In genomic region chr9:66116890-66117289, GRCm38 (mm10) we compare ENCODE assay signal across 10 mouse cellular contexts. TPM values are rescaled to one million over a fixed set of nuclear protein-coding genes. Genes with fewer than 3 reads are reported as not detected.
DNase-seq lines count a peak whose midpoint lies in the region; ATAC-seq and TF ChIP-seq lines count a peak whose summit lies in the region.
"Had no signal": no experiment of that assay in that cellular context is flagged by ENCODE, and none has a peak within 500 bp of the region (broad histone marks: within the 10 kb centered on the region; RNA-seq: fewer than 3 reads in every experiment).

No protein-coding gene starts in this region.

- ATAC-seq in kidney, postnatal 0 days (replicated peaks; ENCODE audit: low FRiP score, low read depth), result peak; percentile 61; the same call in 1 of the 2 replicates
- no peak for ATAC-seq in kidney, embryonic 14.5 days (ENCODE audit: low FRiP score, low TSS enrichment)
- ATAC-seq in limb, embryonic 15.5 days (ENCODE audit: insufficient number of reproducible peaks, low FRiP score, low TSS enrichment, low read depth), result no peak
- ATAC-seq: midbrain, embryonic 15.5 days had no signal

- no peaks in the 10 kb centered on the region for H3K4me1 ChIP-seq in kidney, postnatal 0 days (replicated peaks; ENCODE audit: insufficient read depth, low read length)
- H3K4me1 ChIP-seq in kidney, embryonic 14.5 days (ENCODE audit: control insufficient read depth, insufficient read depth, low read length), result no peaks in the 10 kb centered on the region
- H3K4me1 ChIP-seq in bone marrow, adult 2 months (ENCODE audit: control insufficient read depth, insufficient read depth, low read length), result peaks cover 4% of the 10 kb centered on the region; the same call in 1 of the 2 replicates
- H3K4me1 ChIP-seq in limb, embryonic 15.5 days, result no peaks in the 10 kb centered on the region; the same call in 1 of the 2 replicates

- DNase-seq in adrenal gland, adult 2 months, result peak; percentile 74
- DNase-seq in adrenal gland, postnatal 4 days (ENCODE audit: low spot score in 2 of 2), result no peak
- peak; percentile 53 for DNase-seq in kidney, postnatal 0 days (ENCODE audit: low spot score)
- DNase-seq in spleen, adult 18-20 months, result no peak
- no peak for DNase-seq in spleen, postnatal 14 days (ENCODE audit: low spot score in 2 of 2)

- peak overlapping the region; percentile 58 for H3K27ac ChIP-seq in kidney, postnatal 0 days
- no peak overlapping the region for H3K27ac ChIP-seq in kidney, embryonic 14.5 days (ENCODE audit: low read depth, low read length)
- H3K27ac ChIP-seq in bone marrow, adult 2 months (ENCODE audit: control insufficient read depth, insufficient read depth, low read depth, low read length, poor library complexity), result peak overlapping the region; percentile 4; the same call in 1 of the 2 replicates
- peak overlapping the region; percentile 40 for H3K27ac ChIP-seq in limb, embryonic 15.5 days
- H3K27ac ChIP-seq: midbrain, embryonic 15.5 days had no signal

- no peak overlapping the region for H3K4me2 ChIP-seq in kidney, postnatal 0 days (ENCODE audit: low read length)
- no peak overlapping the region for H3K4me2 ChIP-seq in kidney, embryonic 14.5 days (replicated peaks; ENCODE audit: low read depth, low read length)
- no peak overlapping the region for H3K4me2 ChIP-seq in limb, embryonic 15.5 days
- H3K4me2 ChIP-seq: midbrain, embryonic 15.5 days had no signal

- peaks cover 13% of the 10 kb centered on the region; the same call in 1 of the 2 replicates for H3K36me3 ChIP-seq in kidney, postnatal 0 days (ENCODE audit: insufficient read depth, low read length)
- H3K36me3 ChIP-seq in kidney, embryonic 14.5 days (ENCODE audit: control insufficient read depth, insufficient read depth, low read length), result peaks cover 16% of the 10 kb centered on the region; the same call in 1 of the 2 replicates
- H3K36me3 ChIP-seq in limb, embryonic 15.5 days, result peaks cover 9% of the 10 kb centered on the region
- H3K36me3 ChIP-seq: midbrain, embryonic 15.5 days had no signal

- TF ChIP-seq POLR2A in bone marrow, adult 2 months (IDR thresholded peaks at IDR 0.05; ENCODE audit: borderline replicate concordance, control insufficient read depth, low read depth, low read length), result no peak

- H3K9ac ChIP-seq in kidney, postnatal 0 days (ENCODE audit: low read depth, low read length), result no peak overlapping the region
- H3K9ac ChIP-seq in kidney, embryonic 14.5 days (ENCODE audit: low read depth, low read length), result no peak overlapping the region
- no peak overlapping the region for H3K9ac ChIP-seq in limb, embryonic 15.5 days
- H3K9ac ChIP-seq: midbrain, embryonic 15.5 days had no signal

- 53% methylated on average over 8 of the region's 8 CpGs for WGBS in kidney, postnatal 0 days
- 60% methylated on average over 8 of the region's 8 CpGs for WGBS in kidney, embryonic 14.5 days
- 57% methylated on average over 8 of the region's 8 CpGs for WGBS in bone marrow, adult 2 months
- 54% methylated on average over 8 of the region's 8 CpGs for WGBS in limb, embryonic 15.5 days

- H3K27me3 ChIP-seq in kidney, postnatal 0 days (ENCODE audit: insufficient read depth, low read length), result no peaks in the 10 kb centered on the region
- no peaks in the 10 kb centered on the region for H3K27me3 ChIP-seq in kidney, embryonic 14.5 days (ENCODE audit: control insufficient read depth, insufficient read depth, low read length)
- no peaks in the 10 kb centered on the region for H3K27me3 ChIP-seq in limb, embryonic 15.5 days
- H3K27me3 ChIP-seq: midbrain, embryonic 15.5 days had no signal

- no peaks in the 10 kb centered on the region for H3K9me3 ChIP-seq in kidney, postnatal 0 days (replicated peaks; ENCODE audit: low read length)
- no peaks in the 10 kb centered on the region for H3K9me3 ChIP-seq in kidney, embryonic 14.5 days (ENCODE audit: control insufficient read depth, low read length)
- H3K9me3 ChIP-seq in limb, embryonic 15.5 days, result no peaks in the 10 kb centered on the region
- H3K9me3 ChIP-seq: midbrain, embryonic 15.5 days had no signal

- TF ChIP-seq CTCF in kidney, postnatal 0 days (IDR thresholded peaks at IDR 0.05; ENCODE audit: low read depth), result no peak
- TF ChIP-seq CTCF in bone marrow, adult 2 months (IDR thresholded peaks at IDR 0.05; ENCODE audit: control insufficient read depth, insufficient read depth, low read length), result no peak

- H3K4me3 ChIP-seq in kidney, postnatal 0 days (replicated peaks; ENCODE audit: low read depth, low read length), result no peak overlapping the region
- no peak overlapping the region for H3K4me3 ChIP-seq in kidney, embryonic 14.5 days (ENCODE audit: low read length)
- no peak overlapping the region for H3K4me3 ChIP-seq in bone marrow, adult 2 months (replicated peaks; ENCODE audit: control insufficient read depth, low read depth, low read length)
- H3K4me3 ChIP-seq in limb, embryonic 15.5 days, result no peak overlapping the region
- H3K4me3 ChIP-seq: erythroblast, embryonic 14.5 days; midbrain, embryonic 15.5 days had no signal

RNA-seq across cellular contexts. Expression of gene Snx1, which starts 9.5 kb away (rescaled TPM):
- 100 to 1,000 TPM; 112 to 118 TPM for total RNA-seq in adrenal gland, adult 2 months (2021)
- polyA plus RNA-seq in adrenal gland, adult 2 months (2012; rRNA removed), result 58.9 and 59.7 TPM in 2 replicates
- total RNA-seq in adrenal gland, postnatal 4 days (2021), result 100 to 1,000 TPM; 107 to 111 TPM
- polyA plus RNA-seq in kidney, postnatal 0 days (2015; fragmentation: Nextera tagmentation; extraction: Ambion mirVana), result 131 and 141 TPM in 2 replicates
- polyA plus RNA-seq in kidney, embryonic 14.5 days (2014; fragmentation: Nextera tagmentation; extraction: Ambion mirVana), result 90.1 and 130 TPM in 2 replicates
- polyA plus RNA-seq in bone marrow, adult 2 months (2011; ENCODE audit: insufficient read depth, insufficient read length, low replicate concordance, missing spikeins), result 33.7 and 44.1 TPM in 2 replicates
- polyA plus RNA-seq in limb, embryonic 15.5 days (2015; fragmentation: Nextera tagmentation; extraction: Ambion mirVana), result 115 and 128 TPM in 2 replicates

RNA-seq across cellular contexts. Expression of gene Ciao2a, which starts 9.5 kb away (rescaled TPM):
- 10 to 100 TPM; 74.9 to 80.0 TPM for total RNA-seq in adrenal gland, adult 2 months (2021)
- 4.9 and 5.2 TPM in 2 replicates for polyA plus RNA-seq in adrenal gland, adult 2 months (2012; rRNA removed)
- total RNA-seq in adrenal gland, postnatal 4 days (2021), result 100 to 1,000 TPM; 103 TPM
- 173 and 186 TPM in 2 replicates for polyA plus RNA-seq in kidney, postnatal 0 days (2015; fragmentation: Nextera tagmentation; extraction: Ambion mirVana)
- 164 and 171 TPM in 2 replicates for polyA plus RNA-seq in kidney, embryonic 14.5 days (2014; fragmentation: Nextera tagmentation; extraction: Ambion mirVana)
- polyA plus RNA-seq in bone marrow, adult 2 months (2011; ENCODE audit: insufficient read depth, insufficient read length, low replicate concordance, missing spikeins), result 27.0 and 37.6 TPM in 2 replicates
- polyA plus RNA-seq in limb, embryonic 15.5 days (2015; fragmentation: Nextera tagmentation; extraction: Ambion mirVana), result 133 and 134 TPM in 2 replicates

RNA-seq across cellular contexts. Expression of gene Dapk2, which starts 41.1 kb away (rescaled TPM):
- 1 to 10 TPM; 4.5 to 9.7 TPM for total RNA-seq in adrenal gland, adult 2 months (2021)
- polyA plus RNA-seq in adrenal gland, adult 2 months (2012; rRNA removed), result 1.4 and 3.0 TPM in 2 replicates
- total RNA-seq in adrenal gland, postnatal 4 days (2021), result 1 to 10 TPM; 7.6 to 9.7 TPM
- 8.4 and 8.6 TPM in 2 replicates for polyA plus RNA-seq in kidney, postnatal 0 days (2015; fragmentation: Nextera tagmentation; extraction: Ambion mirVana)
- polyA plus RNA-seq in kidney, embryonic 14.5 days (2014; fragmentation: Nextera tagmentation; extraction: Ambion mirVana), result 3.3 and 4.2 TPM in 2 replicates
- polyA plus RNA-seq in bone marrow, adult 2 months (2011; ENCODE audit: insufficient read depth, insufficient read length, low replicate concordance, missing spikeins), result 33.5 and 34.8 TPM in 2 replicates
- polyA plus RNA-seq in limb, embryonic 15.5 days (2015; fragmentation: Nextera tagmentation; extraction: Ambion mirVana), result 4.6 and 6.5 TPM in 2 replicates

RNA-seq across cellular contexts. Expression of gene Snx22, which starts 47.4 kb away (rescaled TPM):
- under 1 TPM; 0.29 to 0.48 TPM for total RNA-seq in adrenal gland, adult 2 months (2021)
- polyA plus RNA-seq in adrenal gland, adult 2 months (2012; rRNA removed), result 0.79 and 0.84 TPM in 2 replicates
- 1 to 10 TPM; 1.3 to 2.9 TPM for total RNA-seq in adrenal gland, postnatal 4 days (2021)
- polyA plus RNA-seq in kidney, postnatal 0 days (2015; fragmentation: Nextera tagmentation; extraction: Ambion mirVana), result 1.1 and 1.4 TPM in 2 replicates
- polyA plus RNA-seq in kidney, embryonic 14.5 days (2014; fragmentation: Nextera tagmentation; extraction: Ambion mirVana), result 0.91 and 1.5 TPM in 2 replicates
- 21.4 and 26.4 TPM in 2 replicates for polyA plus RNA-seq in bone marrow, adult 2 months (2011; ENCODE audit: insufficient read depth, insufficient read length, low replicate concordance, missing spikeins)
- polyA plus RNA-seq in limb, embryonic 15.5 days (2015; fragmentation: Nextera tagmentation; extraction: Ambion mirVana), result 2.7 and 4.5 TPM in 2 replicates

RNA-seq across cellular contexts. Expression of gene Ppib, which starts 56.9 kb away (rescaled TPM):
- 100 to 1,000 TPM; 245 to 310 TPM for total RNA-seq in adrenal gland, adult 2 months (2021)
- 68.3 and 78.6 TPM in 2 replicates for polyA plus RNA-seq in adrenal gland, adult 2 months (2012; rRNA removed)
- 100 to 1,000 TPM; 441 to 449 TPM for total RNA-seq in adrenal gland, postnatal 4 days (2021)
- 760 and 789 TPM in 2 replicates for polyA plus RNA-seq in kidney, postnatal 0 days (2015; fragmentation: Nextera tagmentation; extraction: Ambion mirVana)
- 622 and 701 TPM in 2 replicates for polyA plus RNA-seq in kidney, embryonic 14.5 days (2014; fragmentation: Nextera tagmentation; extraction: Ambion mirVana)
- polyA plus RNA-seq in bone marrow, adult 2 months (2011; ENCODE audit: insufficient read depth, insufficient read length, low replicate concordance, missing spikeins), result 88.9 and 169 TPM in 2 replicates
- polyA plus RNA-seq in limb, embryonic 15.5 days (2015; fragmentation: Nextera tagmentation; extraction: Ambion mirVana), result 775 and 785 TPM in 2 replicates

Comparison
In these comparisons a context has a peak if more than half of its experiments do, and no peak if none do; other contexts are left out.
1. DNase-seq: peak in adrenal gland, adult 2 months (single experiment) and kidney, postnatal 0 days (single experiment); none in adrenal gland, postnatal 4 days (0 of 2), spleen, adult 18-20 months (0 of 2) and spleen, postnatal 14 days (0 of 2).